In genomic region chr15:95742955-95743354, GRCm38 (mm10) we compare ENCODE assay signal across 26 mouse cellular contexts.
"Had no signal": no experiment of that assay in that cellular context is flagged by ENCODE, and none has a peak within 500 bp of the region (broad histone marks: within the 10 kb centered on the region; RNA-seq: fewer than 3 reads in every experiment).

No protein-coding gene starts in this region.

- H3K4me2 ChIP-seq: heart, embryonic 11.5 days; heart, embryonic 13.5 days; heart, embryonic 15.5 days; hindbrain, embryonic 12.5 days; hindbrain, embryonic 14.5 days; kidney, embryonic 15.5 days; limb, embryonic 13.5 days; limb, embryonic 15.5 days; liver, embryonic 11.5 days had no signal

- H3K9me3 ChIP-seq: heart, embryonic 13.5 days; heart, embryonic 15.5 days; hindbrain, embryonic 10.5 days; hindbrain, embryonic 12.5 days; kidney, embryonic 15.5 days; limb, embryonic 13.5 days; limb, embryonic 15.5 days had no signal

- H3K27me3 ChIP-seq: heart, embryonic 13.5 days; heart, embryonic 15.5 days; hindbrain, embryonic 12.5 days; kidney, embryonic 15.5 days; limb, embryonic 13.5 days; limb, embryonic 15.5 days had no signal

- H3K27ac ChIP-seq: gastrocnemius, adult 2 months; heart, adult 2 months; heart, embryonic 13.5 days; heart, embryonic 15.5 days; hindbrain, embryonic 10.5 days; hindbrain, embryonic 12.5 days; hindbrain, embryonic 14.5 days; kidney, embryonic 15.5 days; kidney, postnatal 0 days; left cerebral cortex, adult 2 months; limb, embryonic 13.5 days; limb, embryonic 15.5 days; liver, embryonic 14.5 days had no signal

- H3K9ac ChIP-seq: heart, embryonic 13.5 days; heart, embryonic 15.5 days; hindbrain, embryonic 12.5 days; hindbrain, embryonic 14.5 days; kidney, embryonic 15.5 days; limb, embryonic 13.5 days; limb, embryonic 15.5 days; liver, embryonic 14.5 days had no signal

- H3K4me3 ChIP-seq: gastrocnemius, adult 2 months; heart, adult 2 months; heart, embryonic 13.5 days; heart, embryonic 15.5 days; hindbrain, embryonic 10.5 days; hindbrain, embryonic 12.5 days; kidney, embryonic 15.5 days; left cerebral cortex, adult 2 months; limb, embryonic 13.5 days; limb, embryonic 15.5 days had no signal

- ATAC-seq: hindbrain, embryonic 16.5 days; inflammation-experienced regulatory T-cells, adult 6 months had no signal

- H3K36me3 ChIP-seq: heart, embryonic 13.5 days; heart, embryonic 15.5 days; hindbrain, embryonic 10.5 days; hindbrain, embryonic 12.5 days; kidney, embryonic 15.5 days; limb, embryonic 13.5 days; limb, embryonic 15.5 days had no signal

- DNase-seq: gastrocnemius, adult 2 months; gastrocnemius, postnatal 10 days; gastrocnemius, postnatal 25 days; heart, adult 2 months; heart, postnatal 4 days; kidney, adult 11 months; kidney, adult 2 months; kidney, adult 9 months; kidney, postnatal 14 days; kidney, postnatal 36 days; layer of hippocampus, adult 9-11 months had no signal

- H3K4me1 ChIP-seq: heart, embryonic 15.5 days; hindbrain, embryonic 10.5 days; hindbrain, embryonic 12.5 days had no signal
